In the genomic region with DNA sequence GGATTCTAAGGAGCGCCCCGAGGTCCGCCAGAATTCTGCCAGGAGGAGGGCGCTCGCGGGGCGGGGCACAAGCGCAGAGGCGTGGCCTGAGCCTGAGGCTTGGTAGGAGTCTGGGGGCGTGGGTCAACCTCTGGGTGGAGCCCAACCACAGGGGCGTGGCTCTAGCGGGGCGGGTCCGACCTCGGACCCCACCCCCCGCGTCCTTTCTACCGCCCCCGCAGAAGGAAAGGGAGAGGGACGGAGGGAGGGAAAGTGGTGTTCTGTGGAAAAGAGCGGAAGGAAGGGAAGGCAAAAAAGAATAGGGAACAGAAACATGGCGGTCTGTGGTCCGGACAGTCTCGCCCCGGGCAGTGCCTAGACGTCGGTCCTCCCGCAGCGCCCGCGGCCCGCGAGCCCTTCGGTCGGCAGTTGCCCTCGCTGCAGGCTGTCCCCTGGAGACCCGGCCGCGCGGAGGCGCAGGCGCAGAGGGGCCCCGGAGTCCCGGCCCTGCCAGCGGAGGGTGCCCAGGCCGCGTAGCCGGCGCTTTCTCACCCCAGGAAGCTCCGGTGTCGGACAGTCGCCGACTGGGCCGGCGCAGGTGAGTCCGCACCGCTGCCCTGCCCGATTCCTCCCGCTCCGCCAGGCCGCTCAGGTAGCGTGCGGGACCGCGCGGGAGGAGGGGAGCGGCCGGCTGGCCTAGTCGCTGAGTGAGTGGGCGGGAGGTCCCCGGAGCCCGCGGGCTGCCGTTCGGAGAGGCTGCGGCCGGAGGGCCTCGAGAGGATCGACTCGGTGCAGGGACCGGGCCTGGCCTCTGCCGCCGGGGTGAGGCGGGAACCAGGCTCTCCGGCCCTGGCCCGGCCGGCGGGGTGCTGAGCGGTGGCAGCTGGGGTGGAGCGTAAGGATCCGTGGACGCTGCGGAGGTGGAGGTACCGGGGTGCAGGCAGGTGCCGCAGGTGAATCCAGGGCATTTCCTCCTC, we compare ENCODE assay signal across 8 mouse cellular contexts. TPM values are rescaled to one million over a fixed set of nuclear protein-coding genes. Genes with fewer than 3 reads are reported as not detected.
DNase-seq lines count a peak whose midpoint lies in the region; ATAC-seq and TF ChIP-seq lines count a peak whose summit lies in the region.

TSS of gene Dennd4c (plus strand) at position 220 of the 956 bp plus-strand sequence.

- H3K9me3 ChIP-seq in CH12.LX (replicated peaks; ENCODE audit: low read length), result no peaks in the 10 kb centered on the region
- no peaks in the 10 kb centered on the region; the same call in 1 of the 2 replicates for H3K9me3 ChIP-seq in forebrain, embryonic 11.5 days (ENCODE audit: control insufficient read depth, low read length)
- no peaks in the 10 kb centered on the region for H3K9me3 ChIP-seq in heart, postnatal 0 days (replicated peaks; ENCODE audit: control insufficient read depth, low read length)
- H3K9me3 ChIP-seq in liver, embryonic 16.5 days (replicated peaks; ENCODE audit: control insufficient read depth, low read length), result no peaks in the 10 kb centered on the region
- H3K9me3 ChIP-seq in neural tube, embryonic 13.5 days, result no peaks in the 10 kb centered on the region

- TF ChIP-seq EP300 in CH12.LX (IDR thresholded peaks at IDR 0.05; ENCODE audit: low read length), result no peak
- 0 out of 2 replicates have a peak, but pooled peaks have one; percentile 27 for TF ChIP-seq EP300 in heart, postnatal 0 days (IDR thresholded peaks at IDR 0.05; ENCODE audit: low read depth)

- H3K27me3 ChIP-seq in CH12.LX (replicated peaks), result peaks cover 1% of the 10 kb centered on the region
- H3K27me3 ChIP-seq in forebrain, embryonic 11.5 days (ENCODE audit: control insufficient read depth, insufficient read depth, low read length), result no peaks in the 10 kb centered on the region
- H3K27me3 ChIP-seq in heart, postnatal 0 days (ENCODE audit: control insufficient read depth, insufficient read depth, low read length), result no peaks in the 10 kb centered on the region
- no peaks in the 10 kb centered on the region for H3K27me3 ChIP-seq in liver, embryonic 16.5 days (ENCODE audit: control insufficient read depth, insufficient read depth, low read depth, low read length)
- no peaks in the 10 kb centered on the region for H3K27me3 ChIP-seq in neural tube, embryonic 13.5 days
- no peaks in the 10 kb centered on the region for H3K27me3 ChIP-seq in testis, adult 2 months (ENCODE audit: control insufficient read depth, insufficient read depth, low read length)

- ATAC-seq in forebrain, embryonic 11.5 days (replicated peaks; ENCODE audit: low FRiP score), result peak; percentile 98
- ATAC-seq in heart, postnatal 0 days (ENCODE audit: insufficient read depth, low read depth), result peak; percentile 99
- peak; percentile 94 for ATAC-seq in liver, embryonic 16.5 days (ENCODE audit: low read depth)
- peak; percentile 97 for ATAC-seq in neural tube, embryonic 13.5 days (ENCODE audit: low read depth)

- H3K4me3 ChIP-seq in CH12.LX (replicated peaks in 1 of 3; ENCODE audit: low read depth in 2 of 3, low read length in 2 of 3, poor library complexity in 1 of 3), result peak within 1 kb of the TSS; percentile 75 to 97 (median 91)
- peak within 1 kb of the TSS; percentile 97 for H3K4me3 ChIP-seq in forebrain, embryonic 11.5 days (ENCODE audit: low read depth, low read length)
- H3K4me3 ChIP-seq in heart, postnatal 0 days (ENCODE audit: low read depth, low read length), result peak within 1 kb of the TSS; percentile 95
- H3K4me3 ChIP-seq in liver, embryonic 16.5 days (ENCODE audit: low read depth, low read length), result peak within 1 kb of the TSS; percentile 97
- peak within 1 kb of the TSS; percentile 99 for H3K4me3 ChIP-seq in neural tube, embryonic 13.5 days
- peak within 1 kb of the TSS; percentile 94 for H3K4me3 ChIP-seq in testis, adult 2 months (ENCODE audit: control insufficient read depth, low read depth, low read length)

- peak; percentile 68 for TF ChIP-seq POLR2A in CH12.LX (IDR thresholded peaks at IDR 0.05; ENCODE audit: low read depth, low read length)
- peak; percentile 82 for TF ChIP-seq POLR2A in testis, adult 2 months (IDR thresholded peaks at IDR 0.05; ENCODE audit: control insufficient read depth, low read depth, low read length)

- no peak for TF ChIP-seq RAD21 in CH12.LX (IDR thresholded peaks at IDR 0.05; ENCODE audit: low read depth, low read length)

- no peaks in the 10 kb centered on the region for H3K36me3 ChIP-seq in CH12.LX (replicated peaks in 1 of 2; ENCODE audit: control insufficient read depth in 1 of 2, insufficient read depth in 1 of 2, low read length in 1 of 2)
- H3K36me3 ChIP-seq in forebrain, embryonic 11.5 days (ENCODE audit: control insufficient read depth, insufficient read depth, low read length), result no peaks in the 10 kb centered on the region
- no peaks in the 10 kb centered on the region for H3K36me3 ChIP-seq in heart, postnatal 0 days (replicated peaks; ENCODE audit: control insufficient read depth, insufficient read depth, low read length)
- H3K36me3 ChIP-seq in liver, embryonic 16.5 days (ENCODE audit: control insufficient read depth, insufficient read depth), result no peaks in the 10 kb centered on the region
- no peaks in the 10 kb centered on the region for H3K36me3 ChIP-seq in neural tube, embryonic 13.5 days
- H3K36me3 ChIP-seq in testis, adult 2 months (ENCODE audit: control insufficient read depth, insufficient read depth, low read length), result no peaks in the 10 kb centered on the region

- DNase-seq in CH12.LX (ENCODE audit: extremely low read depth), result peak; percentile 86
- peak; percentile 91 for DNase-seq in c-Kit-positive CD71-positive TER-119-negative erythroid progenitor cells, embryonic 14.5 days (ENCODE audit: low read depth)
- DNase-seq in forebrain, embryonic 11.5 days (ENCODE audit: low spot score), result peak; percentile 95
- DNase-seq in heart, postnatal 0 days (ENCODE audit: low spot score), result peak; percentile 95
- peak; percentile 98 to 99 for DNase-seq in kidney, postnatal 4 days

- in situ Hi-C loops in CH12.LX (cut with MboI; ENCODE audit: low pct_ligation_motif_present, low pct_unique_long_range_greater_than_20kb, low sequenced_read_pairs), result no loop called here

- H3K4me1 ChIP-seq in CH12.LX (ENCODE audit: control insufficient read depth in 1 of 2, insufficient read depth in 2 of 2), result peaks cover 2 to 6% of the 10 kb centered on the region in 2 experiments; a peak in 2 of 4 replicates
- H3K4me1 ChIP-seq in forebrain, embryonic 11.5 days (replicated peaks; ENCODE audit: control insufficient read depth, insufficient read depth, low read length), result peaks cover 6% of the 10 kb centered on the region; the same call in 1 of the 2 replicates
- H3K4me1 ChIP-seq in heart, postnatal 0 days (ENCODE audit: control insufficient read depth, insufficient read depth), result peaks cover 25% of the 10 kb centered on the region
- H3K4me1 ChIP-seq in liver, embryonic 16.5 days (ENCODE audit: control insufficient read depth, low read depth, low read length), result peaks cover 15% of the 10 kb centered on the region
- H3K4me1 ChIP-seq in neural tube, embryonic 13.5 days (replicated peaks), result peaks cover 17% of the 10 kb centered on the region
- peaks cover 4% of the 10 kb centered on the region; the same call in 1 of the 2 replicates for H3K4me1 ChIP-seq in testis, adult 2 months (ENCODE audit: control insufficient read depth, insufficient read depth, low read length)

- WGBS in forebrain, embryonic 11.5 days, result under 1% methylated on average over 73 of the region's 95 CpGs
- WGBS in heart, postnatal 0 days, result under 1% methylated on average over 69 of the region's 95 CpGs
- WGBS in liver, embryonic 16.5 days (ENCODE audit: insufficient replicate concordance), result under 1% methylated on average over 84 of the region's 95 CpGs
- WGBS in neural tube, embryonic 13.5 days, result under 1% methylated on average over 91 of the region's 95 CpGs

- 0 out of 2 replicates have a peak, but pooled peaks cover 2% of the 10 kb centered on the region for H3K79me2 ChIP-seq in CH12.LX (replicated peaks; ENCODE audit: control insufficient read depth, extremely low read depth, insufficient read depth, poor library complexity, severe bottlenecking)

- dilution Hi-C loops in CH12.LX (cut with MboI; ENCODE audit: extremely low pct_ligation_motif_present, extremely low pct_unique_long_range_greater_than_20kb, low sequenced_read_pairs), result no loop called here

- no peak within 1 kb of the TSS for H3K27ac ChIP-seq in CH12.LX (ENCODE audit: insufficient read depth, low read depth)
- peak within 1 kb of the TSS; percentile 64 for H3K27ac ChIP-seq in forebrain, embryonic 11.5 days (ENCODE audit: low read depth, low read length)
- H3K27ac ChIP-seq in heart, postnatal 0 days (ENCODE audit: low read depth), result peak within 1 kb of the TSS; percentile 94
- H3K27ac ChIP-seq in liver, embryonic 16.5 days (ENCODE audit: low read length), result peak within 1 kb of the TSS; percentile 85
- H3K27ac ChIP-seq in neural tube, embryonic 13.5 days (replicated peaks), result peak within 1 kb of the TSS; percentile 86
- peak within 1 kb of the TSS; percentile 95 for H3K27ac ChIP-seq in testis, adult 2 months (ENCODE audit: control insufficient read depth, insufficient read depth, low read depth, low read length)

- peak within 1 kb of the TSS; percentile 96 for H3K4me2 ChIP-seq in CH12.LX (ENCODE audit: insufficient read depth, low read depth, poor library complexity, severe bottlenecking)
- H3K4me2 ChIP-seq in forebrain, embryonic 11.5 days (ENCODE audit: low read depth, low read length, severe bottlenecking), result peak within 1 kb of the TSS; percentile 87
- peak within 1 kb of the TSS; percentile 80 for H3K4me2 ChIP-seq in heart, postnatal 0 days (ENCODE audit: low read depth, low read length)
- peak within 1 kb of the TSS; percentile 94 for H3K4me2 ChIP-seq in liver, embryonic 16.5 days (ENCODE audit: low read depth, low read length)
- H3K4me2 ChIP-seq in neural tube, embryonic 13.5 days, result peak within 1 kb of the TSS; percentile 79

- H3K9ac ChIP-seq in CH12.LX (ENCODE audit: insufficient read depth, low read depth), result peak within 1 kb of the TSS; percentile 94
- H3K9ac ChIP-seq in forebrain, embryonic 11.5 days (ENCODE audit: low read length), result peak within 1 kb of the TSS; percentile 92
- H3K9ac ChIP-seq in heart, postnatal 0 days (replicated peaks; ENCODE audit: low read depth, low read length), result peak within 1 kb of the TSS; percentile 97
- peak within 1 kb of the TSS; percentile 97 for H3K9ac ChIP-seq in liver, embryonic 16.5 days (ENCODE audit: low read depth, low read length)
- H3K9ac ChIP-seq in neural tube, embryonic 13.5 days, result peak within 1 kb of the TSS; percentile 96

- no peak for TF ChIP-seq CTCF in CH12.LX (conservative IDR thresholded peaks at IDR 0.05 in 1 of 2, IDR thresholded peaks at IDR 0.05 in 1 of 2; ENCODE audit: low read depth in 2 of 2, low read length in 2 of 2)
- peak; percentile 36 for TF ChIP-seq CTCF in heart, postnatal 0 days (IDR thresholded peaks at IDR 0.05; ENCODE audit: low read depth)
- no peak for TF ChIP-seq CTCF in testis, adult 2 months (IDR thresholded peaks at IDR 0.05; ENCODE audit: control insufficient read depth, insufficient read depth, insufficient replicate concordance, low read depth, low read length)

RNA-seq across cellular contexts. Expression of gene Dennd4c, which starts in this region (rescaled TPM):
- total RNA-seq in CH12.LX (2012; rRNA removed), result 4.2 and 4.4 TPM in 2 replicates
- 4.0 and 4.9 TPM in 2 replicates for total RNA-seq in CH12.LX (2014; rRNA removed)
- polyA plus RNA-seq in CH12.LX (2012; ENCODE audit: insufficient read length, low read depth), result 3.5 and 4.6 TPM in 2 replicates
- polyA plus RNA-seq in forebrain, embryonic 11.5 days (2014; fragmentation: Nextera tagmentation; extraction: Ambion mirVana), result 5.8 and 8.2 TPM in 2 replicates
- total RNA-seq in heart, postnatal 0 days (2014; rRNA removed; ENCODE audit: low replicate concordance), result 19.2 and 28.6 TPM in 2 replicates
- 2.8 and 3.4 TPM in 2 replicates for polyA plus RNA-seq in heart, postnatal 0 days (2015; fragmentation: Nextera tagmentation; extraction: Ambion mirVana)
- polyA plus RNA-seq in liver, embryonic 16.5 days (2015; fragmentation: Nextera tagmentation; extraction: Ambion mirVana), result 1.9 and 2.1 TPM in 2 replicates
- 3.2 and 5.8 TPM in 2 replicates for polyA plus RNA-seq in neural tube, embryonic 13.5 days (2015; fragmentation: Nextera tagmentation; extraction: Ambion mirVana)
- 5.0 and 7.0 TPM in 2 replicates for polyA plus RNA-seq in testis, adult 2 months (2012; rRNA removed)
